Mouse (Mus musculus) frontal cortex, postnatal 36 days (tissue): Measurements from ENCODE around the gene Izumo1.

Experiments
- DNase-seq, 2 experiments: peaks; one replicate each; pipeline ENCODE4 v3.0.0; 2022; ENCODE audit warnings: low spot score in 2 of 2

Gene Izumo1

DNA sequence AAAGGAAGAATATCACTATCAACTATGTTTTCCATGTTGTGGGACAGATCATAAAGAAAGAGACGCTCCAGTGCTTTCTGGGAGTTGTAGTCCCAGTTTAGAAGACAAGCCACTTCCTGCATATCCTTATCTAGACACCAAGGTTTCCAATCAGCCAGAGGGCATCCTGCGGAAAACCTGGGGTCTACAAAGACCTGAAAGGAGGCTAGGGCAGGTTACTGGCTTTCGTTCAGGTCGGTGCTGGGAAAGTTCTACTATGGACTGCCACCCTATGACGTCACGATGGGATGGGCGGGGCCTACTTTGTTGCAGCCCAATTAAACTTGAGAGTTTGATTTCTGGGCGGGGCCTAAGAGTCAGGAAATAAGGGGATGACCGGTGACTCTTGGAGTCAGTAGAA is at the start of gene Izumo1:
TSS of gene Izumo1 (plus strand) at position 369 of the 400 bp plus-strand sequence.
- no peak for DNase-seq

DNA sequence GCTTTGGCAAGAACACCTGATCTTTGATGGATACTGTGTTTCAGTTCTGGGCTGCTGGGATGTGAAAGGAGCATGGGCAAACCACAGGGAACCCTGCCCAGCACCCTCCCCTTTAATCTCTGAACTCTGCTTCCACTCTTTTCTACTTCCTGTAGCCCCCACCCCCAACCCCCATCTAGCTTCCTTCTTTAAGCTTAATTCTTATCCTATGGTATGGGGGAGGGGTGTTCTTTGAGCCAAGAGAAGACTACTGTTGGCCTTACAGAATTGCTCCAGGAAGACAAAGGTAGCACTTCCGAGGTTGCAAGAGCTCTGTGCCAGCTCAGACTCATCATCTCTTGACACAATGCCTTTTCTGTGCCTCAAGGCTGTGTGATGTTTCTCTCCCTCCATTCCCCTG is 49.6 kb upstream of the Izumo1 start:
- DNase-seq = no peak

DNA sequence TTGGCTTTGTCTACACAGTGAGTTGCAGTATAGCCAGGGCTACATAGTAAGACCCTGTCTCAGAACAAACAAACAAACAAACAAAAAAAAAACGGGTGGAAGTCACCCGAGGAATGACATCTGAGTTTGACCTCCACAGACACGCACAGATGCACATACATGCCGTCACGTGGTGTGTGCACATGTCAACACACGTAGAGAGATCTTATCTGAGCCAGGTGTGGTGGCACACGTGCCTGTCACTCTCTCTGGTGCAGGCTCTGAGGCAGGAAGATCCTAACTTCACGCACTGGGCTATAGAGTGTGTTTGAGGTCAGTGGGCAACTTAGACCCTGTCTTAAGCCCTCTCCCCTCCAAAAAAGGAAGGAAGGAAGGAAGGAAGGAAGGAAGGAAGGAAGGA is 47.7 kb upstream of the Izumo1 start:
- DNase-seq = no peak

DNA sequence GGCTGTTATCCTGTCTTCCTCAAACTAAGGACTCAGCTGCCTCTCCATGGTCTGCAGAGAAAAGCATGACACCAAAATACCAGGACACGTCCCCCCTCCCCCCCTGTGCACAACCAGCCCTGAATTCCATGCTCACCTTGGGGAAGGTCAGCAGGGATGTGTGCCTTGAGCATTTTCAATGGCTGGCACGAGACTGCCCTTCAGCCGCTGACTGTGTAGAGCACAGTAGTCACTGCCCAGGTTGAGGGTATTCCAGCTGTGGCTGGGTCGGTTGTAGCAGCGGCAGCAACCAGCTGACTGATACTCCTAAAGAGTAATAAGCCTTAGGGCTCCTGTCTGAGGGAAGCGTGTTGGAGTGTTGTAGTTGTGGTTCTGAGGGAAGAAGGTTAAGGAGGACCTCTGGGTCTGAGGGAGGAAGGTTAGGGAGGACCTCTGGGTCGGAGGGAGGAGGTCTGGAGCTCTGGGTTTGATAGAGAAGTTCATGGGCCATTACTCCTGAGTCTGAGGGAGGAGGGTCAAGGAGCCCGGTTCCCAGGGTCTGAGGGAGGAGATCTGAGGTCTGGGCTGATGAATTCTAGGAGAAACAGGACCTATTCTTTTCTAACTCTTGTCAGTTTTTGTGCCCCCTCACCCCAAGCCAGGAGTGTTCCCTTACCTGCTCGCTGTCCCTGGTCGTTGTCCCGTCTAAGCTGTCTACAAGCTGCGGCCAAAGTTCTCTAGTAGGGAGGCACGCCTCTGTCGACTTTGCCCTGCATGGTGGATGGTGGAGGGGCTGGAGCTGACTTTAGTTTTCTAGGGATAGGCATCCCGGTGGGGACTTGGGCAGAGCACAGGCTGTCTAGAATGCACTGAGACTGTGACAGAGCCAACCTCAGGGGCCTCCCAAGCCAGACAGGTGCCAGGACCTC is 46.9 kb upstream of the Izumo1 start:
- DNase-seq = no peak

DNA sequence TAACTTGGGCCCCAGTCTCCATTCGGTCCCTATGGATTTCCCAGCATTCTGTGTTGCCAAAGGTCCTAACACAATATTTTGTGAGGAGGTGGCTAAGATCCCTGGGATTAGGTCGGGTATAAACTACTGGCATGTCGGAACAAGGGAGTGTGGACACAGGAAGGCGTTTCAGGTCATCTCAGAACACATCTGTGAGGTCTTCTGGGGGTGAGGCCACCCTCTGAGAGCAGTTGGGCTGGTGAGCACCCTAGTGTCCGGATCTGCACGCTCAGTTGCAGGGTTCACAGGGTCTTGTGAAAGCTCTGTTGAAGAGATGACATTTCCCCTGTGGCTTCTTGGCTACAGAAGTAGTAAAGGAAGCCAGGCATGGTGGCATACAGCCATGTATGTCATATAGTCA is 35.7 kb upstream of the Izumo1 start:
- no peak for DNase-seq

DNA sequence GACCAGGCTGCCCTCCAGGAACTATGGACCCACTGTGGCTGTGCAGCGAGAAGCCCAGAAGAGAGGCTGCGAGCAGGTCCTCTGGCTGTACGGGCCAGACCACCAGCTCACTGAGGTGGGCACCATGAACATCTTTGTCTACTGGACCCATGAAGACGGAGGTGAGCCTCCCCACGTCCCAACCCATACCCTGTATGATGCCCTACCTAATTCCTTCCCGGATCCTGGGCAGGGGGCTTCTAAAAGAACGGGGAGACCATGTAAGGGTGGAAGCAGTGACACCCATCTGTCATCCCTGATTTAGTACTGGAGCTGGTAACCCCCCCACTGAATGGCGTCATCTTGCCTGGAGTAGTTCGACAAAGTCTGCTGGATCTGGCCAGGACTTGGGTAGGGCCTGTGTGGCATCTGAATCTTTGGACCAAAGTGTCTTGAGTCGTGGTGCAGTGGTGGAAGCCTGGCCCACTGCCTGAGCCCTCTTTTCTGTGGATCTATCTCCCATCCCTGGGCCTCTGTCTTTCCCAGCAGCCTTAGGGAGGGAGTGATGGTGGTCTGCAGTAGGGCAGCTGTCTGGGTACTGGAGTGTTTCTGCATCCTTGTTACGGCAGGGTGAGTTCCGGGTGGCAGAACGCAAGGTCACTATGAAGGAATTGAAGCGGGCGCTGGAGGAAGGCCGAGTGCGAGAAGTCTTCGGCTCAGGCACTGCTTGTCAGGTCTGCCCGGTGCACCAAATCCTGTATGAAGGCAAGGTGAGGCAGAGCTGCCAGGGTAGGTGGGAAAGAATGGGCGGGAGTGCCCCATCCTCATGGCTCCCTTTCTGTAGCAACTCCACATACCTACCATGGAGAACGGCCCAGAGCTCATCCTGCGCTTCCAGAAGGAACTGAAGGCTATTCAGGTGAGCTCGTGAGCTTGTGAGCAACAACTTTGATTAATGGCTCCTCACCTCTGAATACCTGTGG is 33.7 kb upstream of the Izumo1 start:
- DNase-seq = no peak

DNA sequence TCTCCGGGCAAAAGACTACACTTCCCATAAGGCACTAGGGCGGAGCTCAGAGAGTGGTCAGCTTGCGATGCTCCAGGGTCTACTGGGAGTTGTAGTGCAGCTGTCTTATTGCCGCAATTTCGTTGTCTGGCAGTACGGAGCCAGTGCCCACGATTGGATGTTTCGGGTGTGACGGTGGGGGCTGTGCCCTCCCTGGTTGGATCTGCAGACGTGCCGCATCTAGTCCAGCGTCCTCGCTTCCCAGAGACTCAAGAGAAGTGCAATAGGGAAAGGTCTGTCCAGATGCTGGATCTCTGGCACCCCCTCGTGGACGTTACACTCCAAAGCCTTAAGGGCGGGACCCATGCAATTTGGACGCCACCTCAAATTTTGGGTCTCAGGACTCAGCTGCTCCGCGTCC is 32.4 kb upstream of the Izumo1 start:
- DNase-seq = peak; percentile 96 to 98

DNA sequence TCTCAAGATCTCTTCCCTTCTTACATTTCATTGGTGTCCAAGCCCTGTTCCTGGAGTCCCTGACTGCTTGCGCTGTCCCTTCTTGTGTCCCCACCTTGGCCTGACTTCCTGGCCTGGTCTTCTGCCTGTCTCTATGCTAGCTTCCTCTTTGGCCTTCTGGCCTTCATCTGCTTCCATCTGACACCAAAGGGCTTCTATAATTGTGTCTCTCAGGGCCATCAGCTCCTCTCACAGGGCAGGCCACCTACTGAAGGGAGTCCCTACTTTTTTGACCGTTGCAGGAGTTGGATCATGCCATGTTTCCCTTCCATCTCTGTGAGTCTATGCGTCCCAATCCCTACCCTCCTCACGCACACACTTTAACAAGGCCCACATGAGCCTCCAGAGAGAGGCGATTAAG is 31.7 kb upstream of the Izumo1 start:
- no peak for DNase-seq

DNA sequence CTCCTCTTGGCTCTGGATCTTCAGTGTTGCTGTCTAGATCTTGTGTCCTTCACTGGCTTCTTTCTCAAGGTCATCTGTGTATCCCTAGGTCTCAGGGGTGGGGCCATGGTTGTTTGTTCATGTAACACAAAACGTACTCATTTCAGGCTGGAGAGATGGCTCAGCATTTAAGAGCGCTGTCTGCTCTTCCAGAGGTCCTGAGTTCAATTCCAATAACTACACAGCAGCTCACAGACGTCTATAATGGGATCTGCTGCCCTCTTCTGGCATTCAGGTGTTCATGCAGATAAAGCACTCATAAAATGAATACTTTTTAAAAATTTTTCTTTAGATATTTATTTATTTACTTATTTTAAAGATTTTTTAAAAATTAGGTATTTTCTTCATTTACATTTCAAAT is 30.7 kb upstream of the Izumo1 start:
- no peak for DNase-seq

DNA sequence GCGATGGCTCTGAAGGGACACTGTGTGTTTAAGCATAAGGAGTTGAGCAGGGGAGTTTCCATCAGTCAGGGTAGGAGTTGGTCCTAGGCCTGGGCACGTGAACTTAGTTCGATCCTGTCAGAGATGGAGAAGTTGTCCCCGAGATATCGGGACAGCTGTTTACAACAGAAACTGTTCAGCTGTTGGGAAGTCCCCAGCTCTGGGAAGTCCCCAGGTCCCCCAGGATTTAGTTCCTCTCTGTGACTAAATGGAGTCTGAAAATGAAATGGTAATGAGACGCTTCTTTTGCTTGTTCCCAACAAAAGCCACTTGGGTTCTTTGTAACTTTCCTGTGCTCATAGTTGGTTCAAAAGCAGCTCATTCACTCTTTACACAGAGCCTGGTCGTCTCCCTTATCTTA is 29.7 kb upstream of the Izumo1 start:
- no peak for DNase-seq

DNA sequence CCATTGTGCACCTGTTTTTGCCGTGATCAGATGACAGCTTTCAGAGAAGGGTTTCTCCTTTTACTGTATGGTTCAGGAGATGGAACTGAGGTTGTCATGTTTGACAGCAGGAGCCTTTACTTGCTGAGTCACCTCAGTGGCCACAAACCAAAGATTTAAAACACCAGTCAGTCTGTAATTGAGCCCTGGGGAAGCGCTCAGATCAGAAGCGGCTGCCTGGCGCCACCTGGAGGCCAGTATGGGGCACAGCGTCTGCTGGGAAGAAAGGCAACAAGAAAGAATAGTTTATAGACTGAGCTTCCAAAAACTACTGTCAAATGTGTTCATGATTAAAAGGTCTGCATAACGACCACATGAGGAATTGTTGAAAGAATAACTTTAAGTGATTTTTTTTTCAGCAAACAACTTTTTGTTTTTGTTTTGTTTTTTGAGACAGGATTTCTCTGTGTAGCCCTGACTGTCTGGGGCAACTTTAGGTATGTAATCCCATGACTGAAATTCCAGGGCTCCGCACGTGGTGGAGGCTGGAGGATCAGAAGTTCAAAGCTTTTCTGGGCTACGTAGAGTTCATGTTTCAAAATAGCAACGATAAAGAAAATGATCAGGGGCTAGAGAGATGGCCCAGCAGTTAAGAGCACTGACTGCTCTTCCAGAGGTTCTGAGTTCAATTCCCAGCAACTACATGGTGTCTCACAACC is 28.3 kb upstream of the Izumo1 start:
- peak; percentile 62 to 80 for DNase-seq

DNA sequence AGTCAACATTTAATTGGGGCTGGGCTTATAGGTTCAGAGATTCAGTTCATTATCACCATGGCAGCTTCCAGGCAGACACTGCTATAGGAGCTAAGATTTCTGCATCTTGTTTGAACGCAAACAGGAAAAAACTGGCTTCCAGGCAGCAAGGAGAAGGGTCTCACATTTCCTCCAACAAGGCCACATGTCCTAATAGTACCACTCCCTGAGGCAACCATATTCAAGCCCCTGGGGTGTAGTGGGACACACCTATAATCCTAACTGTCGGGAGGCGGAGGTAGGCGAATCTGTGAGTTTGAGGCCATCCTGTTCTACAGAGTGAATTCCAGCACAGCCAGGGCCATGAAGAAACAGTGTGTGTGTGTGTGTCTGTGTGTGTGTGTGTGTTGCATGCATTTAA is 26.4 kb upstream of the Izumo1 start:
- DNase-seq = no peak

DNA sequence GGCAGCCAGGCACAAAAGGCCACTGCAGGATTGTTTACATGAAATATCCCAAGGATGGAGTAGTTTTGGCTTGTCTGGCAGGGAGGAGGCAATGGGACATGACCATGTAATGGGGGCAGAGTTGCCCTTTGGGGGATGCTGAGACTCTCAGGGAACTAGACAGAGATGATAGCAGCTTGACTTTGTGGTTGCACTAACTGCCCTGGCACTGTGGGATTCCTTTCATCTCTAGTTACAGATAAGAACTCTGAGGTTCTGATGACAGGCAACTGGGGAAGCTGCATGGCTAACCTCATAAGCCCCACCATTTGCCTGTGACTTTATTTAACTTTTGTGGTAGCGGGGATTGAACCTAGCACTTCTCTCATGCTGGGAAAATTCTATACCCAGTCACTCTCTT is 25.5 kb upstream of the Izumo1 start:
- no peak for DNase-seq

DNA sequence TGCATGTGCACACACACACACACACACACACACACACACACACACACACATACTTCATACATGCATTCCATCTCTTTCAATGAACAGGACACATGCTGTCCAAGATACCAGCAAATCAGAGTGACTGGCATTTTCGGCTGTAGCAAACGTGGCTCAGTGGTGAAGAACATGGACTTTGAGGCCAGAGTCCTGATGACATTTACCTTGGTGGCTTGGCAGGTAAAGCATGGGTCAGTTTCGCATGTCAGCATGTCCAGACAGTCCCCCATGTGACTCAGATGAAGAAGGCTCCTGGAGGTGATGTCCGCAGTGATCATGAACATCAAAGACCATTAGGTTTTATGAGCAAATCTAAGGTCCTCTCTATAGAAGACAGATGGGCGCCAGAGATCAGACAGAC is 24.6 kb upstream of the Izumo1 start:
- DNase-seq = no peak

DNA sequence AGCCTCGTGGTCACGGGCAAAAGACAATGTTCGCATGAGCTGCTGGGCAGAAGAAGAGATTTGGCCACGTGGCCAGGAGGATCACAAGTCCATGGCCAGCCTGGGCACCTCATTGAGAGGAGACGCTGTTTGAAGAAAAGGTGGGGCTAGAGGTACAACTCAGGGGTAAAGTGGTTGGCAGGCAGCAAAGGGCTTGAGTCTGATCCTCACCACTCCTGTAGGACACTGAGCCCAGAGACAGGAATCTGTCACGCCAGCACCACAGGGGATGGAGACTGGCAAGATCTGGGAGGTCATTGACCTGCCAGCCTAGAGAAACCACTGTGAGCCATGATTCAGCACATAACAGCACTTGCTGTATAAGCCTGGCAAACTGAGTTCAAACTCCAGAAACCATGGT is 24.1 kb upstream of the Izumo1 start:
- DNase-seq = no peak

DNA sequence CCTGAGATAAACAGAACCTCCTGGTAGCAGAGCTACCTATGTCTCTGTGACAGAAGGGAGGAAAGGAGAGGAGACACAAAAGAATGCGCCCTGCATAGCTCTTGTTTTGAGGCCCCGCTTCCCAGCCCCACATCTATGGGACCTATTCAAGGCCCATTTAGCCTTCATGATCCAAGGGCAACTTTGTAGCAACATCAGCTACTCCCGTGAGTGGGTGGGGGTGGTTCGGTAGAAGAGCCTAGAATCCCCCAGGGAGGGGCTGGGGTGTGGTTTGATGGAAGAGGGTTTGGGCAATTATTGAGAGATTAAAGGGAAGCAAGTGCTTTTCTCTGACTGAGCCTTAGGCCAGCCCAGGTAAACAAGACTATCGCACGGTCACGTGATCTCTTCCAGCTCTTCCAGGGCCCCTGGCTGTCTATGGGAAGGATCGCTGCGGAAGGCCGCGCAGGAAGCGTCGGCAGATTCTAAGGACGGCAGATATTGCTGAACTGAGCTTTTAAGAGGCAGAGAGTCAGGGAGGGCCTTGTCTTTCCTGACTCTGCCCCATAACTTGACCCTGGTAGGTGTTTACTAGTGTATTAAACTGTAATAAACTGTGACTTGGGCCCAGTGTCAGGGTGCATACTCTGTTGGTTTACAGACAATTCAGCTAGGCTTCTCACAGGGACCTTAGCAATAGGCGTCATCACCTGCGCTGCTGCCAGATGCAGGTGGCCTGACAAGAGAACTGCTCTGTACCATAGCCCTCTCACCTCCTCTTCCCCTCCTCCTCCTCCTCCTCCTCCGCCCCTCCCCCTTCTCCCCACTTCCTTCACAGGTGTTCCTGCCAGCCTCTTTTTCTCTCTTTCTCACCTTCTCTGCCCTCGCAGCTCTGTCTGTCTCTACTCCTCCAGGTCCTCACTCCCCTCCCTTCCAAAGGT is 22.4 kb upstream of the Izumo1 start:
- no peak for DNase-seq

DNA sequence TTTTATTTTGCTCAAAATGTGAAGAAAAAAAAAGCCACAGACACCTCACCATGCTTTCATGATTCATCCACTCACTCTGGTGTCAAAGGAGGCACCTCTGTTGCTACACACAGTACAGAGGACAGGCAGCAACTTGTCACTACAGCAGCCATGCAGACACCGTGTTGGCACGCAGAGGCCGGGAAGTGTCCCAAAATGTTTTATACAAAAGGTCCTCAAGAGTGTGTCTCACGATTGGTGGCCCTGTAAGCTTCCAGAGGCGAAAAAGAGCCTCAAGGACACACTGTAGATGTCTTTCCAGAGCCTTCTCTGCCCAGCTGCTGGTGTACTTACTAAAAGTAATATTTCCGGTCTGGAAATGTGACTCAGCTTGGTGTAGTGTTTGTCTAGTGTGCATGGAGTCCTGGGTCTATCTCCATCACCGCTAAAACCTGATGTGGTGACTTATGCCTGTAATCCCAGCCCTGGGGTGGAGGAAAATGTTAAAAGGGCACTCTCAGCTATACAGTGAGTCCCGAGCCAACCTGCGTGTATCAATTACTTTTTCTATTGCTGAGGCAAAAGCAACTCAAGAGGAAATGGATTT is 15.8 kb upstream of the Izumo1 start:
- DNase-seq = no peak

DNA sequence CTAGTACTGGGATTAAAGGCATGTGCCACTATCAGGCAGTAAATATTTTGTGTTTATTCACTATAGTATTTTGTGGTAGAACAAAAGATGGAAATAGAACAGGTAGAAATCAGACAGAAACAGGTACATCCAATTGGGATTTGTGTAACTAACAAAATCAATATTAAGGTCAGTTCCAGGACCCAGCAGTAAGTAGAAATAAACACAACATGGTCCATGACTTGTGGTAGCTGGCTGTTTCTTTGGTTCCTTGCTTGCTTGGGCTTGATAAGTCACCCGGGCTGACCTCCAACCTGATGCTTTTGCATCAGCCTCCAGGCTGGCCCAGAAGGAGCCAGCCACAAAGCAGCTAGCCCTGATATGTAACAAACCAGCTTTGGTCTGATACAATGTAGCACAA is 12.1 kb upstream of the Izumo1 start:
- DNase-seq = no peak

DNA sequence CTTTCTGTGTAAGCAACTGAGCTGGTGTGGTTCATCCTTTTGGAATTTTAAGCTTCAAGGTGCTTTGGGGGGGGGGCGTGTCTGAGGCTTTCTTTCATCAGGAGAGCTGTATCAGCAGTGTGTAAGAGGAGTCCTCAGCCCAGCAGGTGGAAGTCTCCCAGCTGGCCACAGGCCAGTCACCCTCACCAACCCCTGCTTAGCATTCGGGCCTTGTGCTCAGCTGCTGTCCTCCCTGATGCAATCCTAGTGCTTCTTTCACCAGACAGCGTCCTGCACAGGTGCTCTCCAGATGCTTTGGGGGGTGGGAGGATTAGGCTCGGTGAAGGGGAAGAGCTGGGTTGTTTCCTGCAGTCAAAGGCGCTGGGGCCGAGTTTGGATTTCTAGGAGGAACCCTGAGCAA is 5.3 kb upstream of the Izumo1 start:
- no peak for DNase-seq

DNA sequence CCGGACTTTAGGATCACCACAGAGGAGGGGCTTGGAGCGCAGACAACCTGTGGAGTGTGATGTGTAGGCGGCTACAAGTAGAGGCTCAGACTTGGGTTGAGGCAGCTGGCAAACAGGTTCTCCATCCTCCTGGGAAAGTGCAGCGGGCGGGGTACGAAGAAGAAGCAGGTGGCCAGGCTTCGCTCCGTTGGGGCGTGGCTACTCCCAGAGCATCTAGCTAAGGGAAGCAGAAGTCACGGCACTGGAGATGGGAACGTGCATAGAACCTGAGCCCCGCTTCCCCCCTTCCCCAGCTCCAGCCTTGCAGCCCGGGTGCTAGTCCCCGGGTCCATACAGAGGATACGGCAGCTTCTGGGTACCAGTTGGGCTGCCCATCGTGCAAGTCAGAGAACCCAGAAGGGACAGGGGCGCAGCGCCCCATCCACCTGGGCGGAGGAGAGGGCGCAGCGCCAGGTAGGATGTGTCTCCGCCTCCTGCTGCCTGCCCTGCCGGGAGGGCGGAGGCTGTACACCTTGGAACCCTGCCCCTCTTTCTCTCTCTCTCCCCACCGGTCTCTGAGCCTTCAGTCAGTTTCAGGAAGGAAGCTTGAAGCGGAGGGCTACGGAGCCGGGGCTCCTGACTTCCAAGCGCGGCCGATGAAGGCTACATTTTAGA is 4.4 kb upstream of the Izumo1 start, which contains the start of gene Fut1:
TSS of gene Fut1 (plus strand) at position 248 of the 654 bp plus-strand sequence.
- DNase-seq = no peak
